Mouse (Mus musculus) embryonic fibroblast, embryonic 13.5 days (primary cell): ENCODE measurements around the gene Dip2a. TPM values are rescaled to one million over a fixed set of nuclear protein-coding genes. Genes with fewer than 3 reads are reported as not detected.

Source experiments
- H3K27ac ChIP-seq: 2 replicates; pipeline ENCODE4 v1.5.1; 2012; ENCODE audit warnings: low read length, control low read depth, inconsistent platforms; ENCODE audit not compliant: insufficient read depth
- H3K4me1 ChIP-seq: 2 replicates; pipeline ENCODE4 v1.6.1; 2011; ENCODE audit warnings: low read length; ENCODE audit not compliant: control insufficient read depth, insufficient read depth
- H3K4me3 ChIP-seq: 2 replicates; pipeline ENCODE4 v1.5.1; 2011; ENCODE audit warnings: mild to moderate bottlenecking, control low read depth, low read length; ENCODE audit not compliant: insufficient read depth
- CTCF ChIP-seq: IDR thresholded peaks from 2 replicates; pipeline ENCODE4 v1.5.1; 2011; ENCODE audit warnings: mild to moderate bottlenecking, control low read depth, low read length, moderate library complexity, borderline replicate concordance; ENCODE audit not compliant: insufficient read depth
- POLR2A ChIP-seq: IDR thresholded peaks from 2 replicates; pipeline ENCODE4 v1.6.1; 2011; ENCODE audit warnings: low read depth, mild to moderate bottlenecking, control low read depth, low read length, moderate library complexity
- polyA plus RNA-seq: library from polyadenylated mRNA; stranded (reverse); fragments of >200 nt; gene quantifications from 2 replicates; pipeline ENCODE4 v1.2.4, GENCODE M21; 2011; ENCODE audit warnings: low read depth; ENCODE audit not compliant: missing spikeins, insufficient read length

Gene Dip2a
- polyA plus RNA-seq, 1 experiment, result 30.9 TPM

DNA sequence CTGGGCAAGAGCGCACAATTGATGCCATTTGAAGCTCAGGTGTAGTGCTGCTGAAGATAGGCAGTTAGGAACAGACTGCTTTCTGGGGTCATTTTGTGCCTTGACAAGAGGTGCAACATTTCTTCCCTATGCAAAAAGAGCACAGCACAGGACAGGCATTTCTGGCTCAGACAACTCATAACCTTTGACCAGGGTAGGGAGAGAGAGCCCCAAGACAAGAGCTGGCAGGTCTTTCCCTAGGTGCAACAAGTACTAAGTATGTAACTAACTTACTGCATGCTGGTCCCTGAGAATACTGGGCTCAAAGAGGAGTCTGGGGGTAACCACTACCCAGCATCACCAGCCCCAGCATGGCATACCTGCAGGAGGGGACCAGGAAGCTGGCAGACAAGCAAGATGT, 92.0 kb downstream of the Dip2a start:
- TF ChIP-seq CTCF (no peak), POLR2A (no peak)
- H3K27ac ChIP-seq, result no peak overlapping the region

DNA sequence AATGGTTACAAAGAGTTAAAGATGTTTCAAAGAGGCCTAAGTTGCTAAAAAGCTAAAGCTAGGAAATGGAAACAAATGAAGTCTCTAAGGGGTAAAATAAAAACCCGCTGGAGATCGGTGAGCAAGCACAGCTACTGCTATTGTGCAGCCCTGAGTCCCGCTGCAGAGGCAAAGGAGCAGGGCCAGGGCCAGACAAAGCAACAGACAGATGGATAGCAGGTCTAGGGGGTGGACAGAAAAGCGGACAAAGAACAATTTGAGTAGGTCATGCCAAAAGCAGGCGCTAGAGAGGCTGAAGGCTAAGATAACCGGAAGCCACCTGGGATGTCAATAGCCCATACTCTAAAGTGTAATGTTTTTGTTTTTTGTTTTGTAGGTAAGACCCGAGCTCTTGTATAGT, 94.2 kb downstream of the Dip2a start:
- no peak overlapping the region for H3K4me3 ChIP-seq
- peaks cover 7% of the 10 kb centered on the region for H3K4me1 ChIP-seq
- no peak for TF ChIP-seq POLR2A
- no peak for TF ChIP-seq CTCF
- H3K27ac ChIP-seq, result no peak overlapping the region

More for the DNA sequence above, 92.0 kb downstream of the Dip2a start:
- H3K4me1 ChIP-seq, result peaks cover 7% of the 10 kb centered on the region; the same call in 1 of the 2 replicates
- no peak overlapping the region for H3K4me3 ChIP-seq

DNA sequence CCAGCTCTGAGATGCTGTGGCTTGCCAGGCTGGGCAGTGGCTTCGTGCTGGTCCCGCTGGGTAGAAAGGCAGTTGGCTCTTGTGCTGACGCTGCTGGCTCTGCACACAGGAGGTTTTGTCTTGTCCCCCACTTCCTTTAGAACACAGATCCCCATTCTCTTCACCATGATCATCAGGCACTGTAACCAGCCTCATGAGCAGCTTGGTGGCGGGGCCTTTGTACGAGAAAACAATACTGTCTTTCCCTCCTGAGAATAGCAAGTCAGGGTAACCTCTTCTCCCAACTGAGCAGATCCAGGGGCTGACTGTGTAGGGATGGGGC, 96.5 kb downstream of the Dip2a start:
- Histone ChIP-seq H3K4me1 (peaks cover 9% of the 10 kb centered on the region), H3K27ac (no peak overlapping the region), H3K4me3 (no peak overlapping the region)
- TF ChIP-seq CTCF (no peak), POLR2A (no peak)

DNA sequence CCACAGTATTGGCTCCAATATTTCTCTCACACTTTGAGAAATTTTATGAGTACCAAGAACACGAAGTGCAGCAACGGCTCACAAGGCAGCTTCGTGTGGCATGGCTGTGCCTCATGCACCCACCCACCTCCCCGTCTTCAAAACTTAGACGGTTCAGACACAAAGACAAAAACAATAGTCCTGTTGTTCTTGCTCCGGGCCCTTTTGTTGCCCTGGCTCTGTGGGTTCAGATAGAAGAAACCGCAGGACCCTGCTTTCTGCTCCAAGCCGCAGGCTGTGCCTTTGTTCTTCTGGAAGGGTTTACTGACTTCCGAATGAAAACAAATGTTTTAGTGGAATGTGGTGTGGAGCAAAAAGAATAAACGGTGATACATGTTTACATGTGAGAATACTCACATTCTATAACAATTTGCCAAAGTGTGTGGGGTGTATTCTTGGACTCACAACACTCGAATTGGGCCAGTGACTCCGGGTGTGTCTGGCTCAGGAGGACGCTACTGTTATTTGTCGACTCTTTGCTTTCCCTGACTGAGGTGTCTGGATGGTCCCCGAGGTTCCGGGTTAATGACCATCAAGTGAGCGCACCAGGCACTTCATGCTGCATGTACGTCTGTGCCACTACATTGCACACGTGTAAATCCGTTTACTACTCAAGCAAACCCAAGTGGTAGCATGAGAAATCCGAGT, 97.0 kb downstream of the Dip2a start:
- H3K4me1 ChIP-seq, result peaks cover 5% of the 10 kb centered on the region; the same call in 1 of the 2 replicates
- no peak overlapping the region for H3K27ac ChIP-seq
- TF ChIP-seq POLR2A (no peak), CTCF (no peak)
- H3K4me3 ChIP-seq, result no peak overlapping the region

DNA sequence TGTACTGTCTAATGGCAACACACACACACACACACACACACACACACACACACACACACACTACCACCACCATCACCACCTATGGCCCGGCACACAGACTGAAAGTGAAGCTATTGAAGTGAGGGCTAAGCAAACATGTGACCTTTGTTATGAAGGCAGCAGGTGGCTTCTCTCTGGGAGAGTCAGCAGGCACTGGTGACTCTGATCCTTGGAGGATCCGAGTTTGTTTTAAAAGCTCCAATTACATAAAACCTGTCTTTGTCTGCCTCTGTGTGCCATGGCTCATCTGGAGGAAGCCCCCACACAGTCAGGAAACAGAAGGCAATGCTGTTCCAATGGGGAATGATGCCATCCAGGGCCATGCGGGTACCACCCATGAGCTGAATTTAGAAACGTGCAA, 98.5 kb downstream of the Dip2a start:
- Histone ChIP-seq H3K27ac (no peak overlapping the region), H3K4me3 (no peak overlapping the region), H3K4me1 (peaks cover 5% of the 10 kb centered on the region; the same call in 1 of the 2 replicates)
- TF ChIP-seq CTCF, result no peak

DNA sequence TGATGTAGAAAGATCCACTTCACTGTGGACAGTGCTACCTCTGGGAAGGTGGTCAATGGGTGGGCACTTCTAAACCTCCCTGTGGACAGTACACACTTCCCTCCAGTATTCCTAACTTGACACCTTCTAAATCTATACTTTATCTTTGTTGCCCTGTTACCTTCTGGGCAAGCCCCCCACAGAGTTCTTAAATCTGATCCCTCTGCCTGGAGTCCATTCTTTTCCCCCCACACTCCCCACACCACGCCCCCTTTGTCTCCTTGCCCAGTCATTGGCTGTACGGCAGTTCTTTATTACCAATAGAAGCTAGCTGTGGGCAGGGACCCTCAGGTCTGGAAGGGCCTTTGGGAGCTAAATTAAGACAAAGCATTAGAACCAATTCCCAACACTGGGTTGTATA, 100.0 kb downstream of the Dip2a start:
- Histone ChIP-seq H3K4me3 (no peak overlapping the region), H3K27ac (no peak overlapping the region), H3K4me1 (peaks cover 5% of the 10 kb centered on the region; the same call in 1 of the 2 replicates)
- TF ChIP-seq POLR2A (no peak), CTCF (no peak)

DNA sequence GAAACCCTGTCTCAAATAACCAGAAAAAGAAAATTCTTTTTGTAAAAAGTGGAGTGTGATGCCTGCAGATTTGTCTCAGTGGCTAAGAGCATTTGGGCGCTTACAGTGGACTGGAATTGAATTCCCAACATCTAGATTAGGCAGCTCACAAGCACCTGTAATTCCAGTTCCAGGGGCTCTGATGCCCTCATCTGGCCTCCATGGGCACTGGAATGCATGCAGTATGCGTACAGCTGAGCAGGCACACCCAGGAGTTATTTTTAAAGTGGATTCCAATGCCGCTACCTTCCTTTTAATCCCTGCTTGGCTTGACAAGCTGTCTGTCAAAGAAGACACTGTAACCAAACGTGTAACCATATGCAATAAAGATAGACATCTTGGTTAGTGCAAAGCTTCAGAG, 105.7 kb downstream of the Dip2a start:
- TF ChIP-seq CTCF (no peak), POLR2A (no peak)
- no peak overlapping the region for H3K27ac ChIP-seq
- H3K4me1 ChIP-seq, result peaks cover 4% of the 10 kb centered on the region

DNA sequence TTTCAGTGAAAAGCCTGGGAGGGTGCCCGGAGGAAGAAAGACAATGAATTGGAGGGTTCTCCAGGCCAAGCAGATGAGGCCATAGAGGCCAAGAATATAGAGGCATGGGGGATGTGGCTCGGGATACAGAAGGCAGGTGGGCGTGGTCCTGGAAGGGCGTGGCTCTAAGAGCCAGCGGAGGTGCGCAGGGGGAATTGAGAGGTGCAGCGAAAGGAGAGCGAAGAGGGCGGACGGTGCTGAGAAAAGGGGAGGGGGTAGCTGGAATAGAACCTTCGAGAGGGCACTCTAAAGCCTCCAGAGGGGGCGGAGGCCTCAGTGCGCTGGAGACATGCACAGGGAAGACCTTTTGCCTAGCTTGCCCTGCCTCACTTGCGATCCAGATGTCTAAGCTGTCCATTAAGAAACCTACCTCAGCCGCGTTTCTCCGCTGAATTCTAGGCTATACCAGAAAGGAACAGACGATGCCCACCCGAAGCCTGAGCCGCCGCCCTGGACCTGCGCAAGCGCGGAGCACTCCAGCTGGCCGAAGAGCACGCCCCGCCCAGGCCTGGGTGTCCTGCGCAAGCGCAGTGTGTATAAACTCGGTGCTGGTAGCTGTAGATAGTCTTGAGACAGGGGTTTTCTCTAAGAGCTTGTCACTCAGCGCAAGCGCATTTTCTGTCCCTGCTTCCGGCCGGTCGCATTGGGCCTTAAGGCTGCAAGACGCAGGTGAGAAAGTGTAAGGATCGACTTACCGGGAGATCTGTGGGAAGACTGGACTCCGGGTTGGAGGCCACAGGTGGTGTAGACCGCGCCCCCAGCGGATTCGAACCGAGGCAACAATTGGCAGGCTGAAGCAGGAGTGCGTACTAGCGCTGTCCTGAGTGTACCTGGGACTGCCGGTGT, 107.5 kb downstream of the Dip2a start, which contains the start of gene Prmt2:
Gene Prmt2, minus strand, starts transcription at position 525 of the 885 bp plus-strand sequence.
- H3K27ac ChIP-seq, result peak within 1 kb of the TSS; percentile 48
- peaks cover 4% of the 10 kb centered on the region for H3K4me1 ChIP-seq
- TF ChIP-seq POLR2A, result peak; percentile 93
- no peak for TF ChIP-seq CTCF
- H3K4me3 ChIP-seq, result peak within 1 kb of the TSS; percentile 78

More for the DNA sequence above, 105.7 kb downstream of the Dip2a start:
- H3K4me3 ChIP-seq, result no peak overlapping the region

DNA sequence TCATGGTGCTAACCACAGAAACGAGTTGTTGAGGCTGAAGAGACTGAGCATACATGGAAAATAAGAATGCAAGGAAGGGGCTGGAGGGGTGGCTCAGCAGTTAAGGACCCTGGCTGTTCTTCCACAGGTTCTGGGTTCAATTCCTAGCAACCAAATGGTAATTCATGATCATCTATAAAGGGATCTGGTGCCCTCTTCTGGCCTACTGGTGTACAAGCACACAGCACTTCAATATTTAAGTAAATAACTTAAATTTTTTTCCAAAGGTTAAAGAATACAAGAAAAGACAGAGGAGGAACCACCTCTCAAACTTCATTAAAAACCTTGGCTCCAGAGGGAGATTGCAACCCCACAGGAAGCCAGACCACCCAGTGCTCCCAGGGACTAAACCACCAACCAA, 115.5 kb downstream of the Dip2a start:
- H3K4me1 ChIP-seq, result no peaks in the 10 kb centered on the region
- no peak overlapping the region for H3K27ac ChIP-seq
- TF ChIP-seq CTCF (no peak), POLR2A (no peak)
- no peak overlapping the region for H3K4me3 ChIP-seq

DNA sequence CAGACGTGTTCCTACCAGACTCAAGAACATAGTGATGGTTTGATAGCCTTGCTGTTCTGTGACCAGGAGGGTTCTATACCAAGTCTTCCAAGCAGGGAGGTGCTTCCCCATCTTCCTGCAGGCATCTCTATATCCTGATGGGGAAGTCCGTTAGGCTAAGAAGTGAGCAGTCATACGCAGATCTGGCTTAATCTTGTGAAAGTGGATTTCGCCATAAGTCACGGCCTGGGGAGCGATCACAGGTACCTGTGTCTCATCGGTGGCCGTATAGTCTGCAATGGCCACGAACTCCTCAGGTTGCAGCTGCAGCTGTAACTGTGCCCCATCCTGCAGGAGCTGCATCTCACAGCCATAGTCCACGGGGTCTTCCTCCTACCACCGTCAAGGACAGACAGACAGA, 119.1 kb downstream of the Dip2a start:
- no peaks in the 10 kb centered on the region for H3K4me1 ChIP-seq
- no peak overlapping the region for H3K4me3 ChIP-seq
- TF ChIP-seq POLR2A (no peak), CTCF (no peak)
- no peak overlapping the region for H3K27ac ChIP-seq
